Mouse (Mus musculus) CH12.LX (cell line): Measurements from ENCODE around the gene Dok5.

Experiments used
- CTCF ChIP-seq, 2 experiments: IDR thresholded peaks in 1 of 2; conservative IDR thresholded peaks in 1 of 2; 2 replicates each; pipeline ENCODE4 v1.5.1; 2011 to 2012; ENCODE audit warnings: low read depth in 2 of 2, low read length in 2 of 2, improper control_type of control experiment in 1 of 2, inconsistent platforms in 1 of 2, mild to moderate bottlenecking in 1 of 2, moderate library complexity in 1 of 2
- GABPA ChIP-seq: IDR thresholded peaks from 2 replicates; pipeline ENCODE4 v1.6.1; 2012; ENCODE audit warnings: low read depth, low read length, improper control_type of control experiment, inconsistent platforms; ENCODE audit not compliant: insufficient replicate concordance
- KAT2A ChIP-seq: IDR thresholded peaks from 2 replicates; pipeline ENCODE4 v1.6.1; 2012; ENCODE audit warnings: low read length, improper control_type of control experiment, inconsistent platforms; ENCODE audit not compliant: insufficient replicate concordance
- MYC ChIP-seq: IDR thresholded peaks from 2 replicates; pipeline ENCODE4 v1.6.1; 2011; ENCODE audit warnings: low read depth, mild to moderate bottlenecking, improper control_type of control experiment, low read length
- PAX5 ChIP-seq: IDR thresholded peaks from 2 replicates; pipeline ENCODE4 v1.6.1; 2012; ENCODE audit warnings: low read length, inconsistent platforms, mixed read lengths
- TCF12 ChIP-seq: IDR thresholded peaks from 2 replicates; pipeline ENCODE4 v1.6.1; 2014; ENCODE audit warnings: low read depth, mild to moderate bottlenecking, inconsistent platforms, low read length, improper control_type of control experiment
- USF1 ChIP-seq: IDR thresholded peaks from 2 replicates; pipeline ENCODE4 v1.6.1; 2014; ENCODE audit warnings: low read depth, mild to moderate bottlenecking, inconsistent platforms, low read length, improper control_type of control experiment
- ZNF384 ChIP-seq: IDR thresholded peaks from 2 replicates; pipeline ENCODE4 v1.6.1; 2012; ENCODE audit warnings: low read depth, low read length, improper control_type of control experiment, inconsistent platforms

GRCm38 (mm10) chr2:170915646-170916045 lies 184.0 kb downstream of the Dok5 start:
- TF ChIP-seq PAX5, result no peak
- no peak for TF ChIP-seq CTCF (conservative IDR thresholded peaks at IDR 0.05 in 1 of 2, IDR thresholded peaks at IDR 0.05 in 1 of 2; ENCODE audit: low read depth in 2 of 2, low read length in 2 of 2)
- TF ChIP-seq KAT2A, result no peak
- TF ChIP-seq GABPA, result no peak
- TF ChIP-seq TCF12, result no peak
- no peak for TF ChIP-seq ZNF384
- TF ChIP-seq MYC, result no peak
- TF ChIP-seq USF1, result no peak
